Mouse (Mus musculus): ENCODE measurements around the gene 1500015O10Rik. TPM values are rescaled to one million over a fixed set of nuclear protein-coding genes. Genes with fewer than 3 reads are reported as not detected.

1500015O10Rik gene
- polyA plus RNA-seq, 1 experiment: 0.15 TPM

GRCm38 (mm10) chr1:43774126-43774525 lies 43.7 kb downstream of the 1500015O10Rik start:
- Histone ChIP-seq H3K79me3 (ENCODE audit: low read depth) (no peaks in the 10 kb centered on the region), H3K36me3 (ENCODE audit: control insufficient read depth, insufficient read depth) (peaks cover 30% of the 10 kb centered on the region), H3K79me2 (ENCODE audit: control insufficient read depth, insufficient read depth) (no peaks in the 10 kb centered on the region), H3K4me3 (ENCODE audit: insufficient read depth, poor library complexity, severe bottlenecking) (no peak overlapping the region), H3ac (ENCODE audit: control insufficient read depth, insufficient read length, low read depth) (no peak overlapping the region), H3K27me3 (ENCODE audit: control insufficient read depth, insufficient read depth, insufficient read length) (no peaks in the 10 kb centered on the region)
- no peak for TF ChIP-seq CTCF (IDR thresholded peaks at IDR 0.05; ENCODE audit: control insufficient read depth, insufficient read depth, insufficient read length)
- TF ChIP-seq MAX (IDR thresholded peaks at IDR 0.05): no peak
- no peak for TF ChIP-seq CEBPB (IDR thresholded peaks at IDR 0.05; ENCODE audit: low read depth)
- no peak for TF ChIP-seq MYOG (IDR thresholded peaks at IDR 0.05; ENCODE audit: control insufficient read depth, extremely low read depth, insufficient read length)
- no peak for TF ChIP-seq USF1 (IDR thresholded peaks at IDR 0.05; ENCODE audit: low read depth)
- TF ChIP-seq MYOD1 (IDR thresholded peaks at IDR 0.05; ENCODE audit: control insufficient read depth, insufficient read length, low read depth): no peak
- TF ChIP-seq FOSL1 (IDR thresholded peaks at IDR 0.05; ENCODE audit: insufficient read depth, low read length, poor library complexity, severe bottlenecking): no peak

DNA sequence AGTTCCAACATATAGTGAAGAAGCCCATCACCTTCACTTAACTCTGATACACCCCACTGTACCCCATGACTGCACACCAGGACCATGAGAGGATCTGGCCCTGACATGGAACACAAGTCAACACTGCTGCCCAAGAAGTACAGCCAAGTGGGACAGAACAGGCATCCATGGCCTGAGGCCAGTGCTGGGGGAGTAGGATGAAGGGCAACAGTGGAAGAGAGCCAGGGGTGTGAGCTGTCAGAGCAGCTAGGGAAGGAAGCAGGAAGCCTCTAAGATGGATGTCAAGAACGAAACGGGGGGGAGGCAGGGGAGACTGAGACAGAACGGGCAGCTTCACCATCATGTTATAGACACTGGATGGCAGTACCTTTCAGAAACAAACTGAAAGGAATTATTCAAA lies 45.7 kb downstream of the 1500015O10Rik start:
- Histone ChIP-seq H3K79me3 (ENCODE audit: low read depth) (no peaks in the 10 kb centered on the region), H3K36me3 (ENCODE audit: control insufficient read depth, insufficient read depth) (peaks cover 18% of the 10 kb centered on the region), H3K27me3 (ENCODE audit: control insufficient read depth, insufficient read depth, insufficient read length) (no peaks in the 10 kb centered on the region), H3K4me3 (ENCODE audit: insufficient read depth, poor library complexity, severe bottlenecking) (no peak overlapping the region), H3ac (ENCODE audit: control insufficient read depth, insufficient read length, low read depth) (no peak overlapping the region), H3K79me2 (ENCODE audit: control insufficient read depth, insufficient read depth) (no peaks in the 10 kb centered on the region)
- TF ChIP-seq MYOD1 (IDR thresholded peaks at IDR 0.05; ENCODE audit: control insufficient read depth, insufficient read length, low read depth): no peak

- no peak overlapping the region for H3K4me3 ChIP-seq (ENCODE audit: insufficient read depth, poor library complexity, severe bottlenecking)
- H3K79me2 ChIP-seq (ENCODE audit: control insufficient read depth, insufficient read depth): no peaks in the 10 kb centered on the region
- H3ac ChIP-seq (ENCODE audit: control insufficient read depth, insufficient read length, low read depth): no peak overlapping the region
- no peaks in the 10 kb centered on the region for H3K79me3 ChIP-seq (ENCODE audit: low read depth)
- no peaks in the 10 kb centered on the region for H3K27me3 ChIP-seq (ENCODE audit: control insufficient read depth, insufficient read depth, insufficient read length)
- H3K36me3 ChIP-seq (ENCODE audit: control insufficient read depth, insufficient read depth): peaks cover 20% of the 10 kb centered on the region
- TF ChIP-seq MYOG (IDR thresholded peaks at IDR 0.05; ENCODE audit: control insufficient read depth, extremely low read depth, insufficient read length) (no peak), MYOD1 (IDR thresholded peaks at IDR 0.05; ENCODE audit: control insufficient read depth, insufficient read length, low read depth) (no peak), FOSL1 (IDR thresholded peaks at IDR 0.05; ENCODE audit: insufficient read depth, low read length, poor library complexity, severe bottlenecking) (no peak), MAX (IDR thresholded peaks at IDR 0.05) (no peak), CEBPB (IDR thresholded peaks at IDR 0.05; ENCODE audit: low read depth) (no peak), USF1 (IDR thresholded peaks at IDR 0.05; ENCODE audit: low read depth) (no peak), CTCF (IDR thresholded peaks at IDR 0.05; ENCODE audit: control insufficient read depth, insufficient read depth, insufficient read length) (no peak)
Observed at GRCm38 (mm10) chr1:43781195-43781594, 50.8 kb downstream of the 1500015O10Rik start.

- H3K4me3 ChIP-seq (ENCODE audit: insufficient read depth, poor library complexity, severe bottlenecking): no peak overlapping the region
- peaks cover 21% of the 10 kb centered on the region for H3K36me3 ChIP-seq (ENCODE audit: control insufficient read depth, insufficient read depth)
- H3K79me2 ChIP-seq (ENCODE audit: control insufficient read depth, insufficient read depth): no peaks in the 10 kb centered on the region
- H3ac ChIP-seq (ENCODE audit: control insufficient read depth, insufficient read length, low read depth): no peak overlapping the region
- no peaks in the 10 kb centered on the region for H3K79me3 ChIP-seq (ENCODE audit: low read depth)
- TF ChIP-seq CEBPB (IDR thresholded peaks at IDR 0.05; ENCODE audit: low read depth): no peak
- TF ChIP-seq FOSL1 (IDR thresholded peaks at IDR 0.05; ENCODE audit: insufficient read depth, low read length, poor library complexity, severe bottlenecking): no peak
- no peaks in the 10 kb centered on the region for H3K27me3 ChIP-seq (ENCODE audit: control insufficient read depth, insufficient read depth, insufficient read length)
Observed at GRCm38 (mm10) chr1:43781672-43782071, 51.3 kb downstream of the 1500015O10Rik start.

- Histone ChIP-seq H3K79me2 (ENCODE audit: control insufficient read depth, insufficient read depth) (no peaks in the 10 kb centered on the region), H3K36me3 (ENCODE audit: control insufficient read depth, insufficient read depth) (peaks cover 14% of the 10 kb centered on the region), H3K27me3 (ENCODE audit: control insufficient read depth, insufficient read depth, insufficient read length) (no peaks in the 10 kb centered on the region), H3K79me3 (ENCODE audit: low read depth) (no peaks in the 10 kb centered on the region), H3ac (ENCODE audit: control insufficient read depth, insufficient read length, low read depth) (no peak overlapping the region), H3K4me3 (ENCODE audit: insufficient read depth, poor library complexity, severe bottlenecking) (no peak overlapping the region)
- TF ChIP-seq MYOD1 (IDR thresholded peaks at IDR 0.05; ENCODE audit: control insufficient read depth, insufficient read length, low read depth): no peak
- no peak for TF ChIP-seq FOSL1 (IDR thresholded peaks at IDR 0.05; ENCODE audit: insufficient read depth, low read length, poor library complexity, severe bottlenecking)
- TF ChIP-seq CEBPB (IDR thresholded peaks at IDR 0.05; ENCODE audit: low read depth): no peak
- TF ChIP-seq CTCF (IDR thresholded peaks at IDR 0.05; ENCODE audit: control insufficient read depth, insufficient read depth, insufficient read length): no peak
- no peak for TF ChIP-seq MYOG (IDR thresholded peaks at IDR 0.05; ENCODE audit: control insufficient read depth, extremely low read depth, insufficient read length)
- TF ChIP-seq MAX (IDR thresholded peaks at IDR 0.05): no peak
- no peak for TF ChIP-seq USF1 (IDR thresholded peaks at IDR 0.05; ENCODE audit: low read depth)
Observed at GRCm38 (mm10) chr1:43782680-43783079, 52.3 kb downstream of the 1500015O10Rik start.

GRCm38 (mm10) chr1:43783186-43783585 lies 52.8 kb downstream of the 1500015O10Rik start:
- Histone ChIP-seq H3ac (ENCODE audit: control insufficient read depth, insufficient read length, low read depth) (no peak overlapping the region), H3K79me2 (ENCODE audit: control insufficient read depth, insufficient read depth) (no peaks in the 10 kb centered on the region), H3K79me3 (ENCODE audit: low read depth) (no peaks in the 10 kb centered on the region), H3K36me3 (ENCODE audit: control insufficient read depth, insufficient read depth) (peaks cover 14% of the 10 kb centered on the region), H3K27me3 (ENCODE audit: control insufficient read depth, insufficient read depth, insufficient read length) (no peaks in the 10 kb centered on the region), H3K4me3 (ENCODE audit: insufficient read depth, poor library complexity, severe bottlenecking) (no peak overlapping the region)
- no peak for TF ChIP-seq FOSL1 (IDR thresholded peaks at IDR 0.05; ENCODE audit: insufficient read depth, low read length, poor library complexity, severe bottlenecking)
- TF ChIP-seq MYOD1 (IDR thresholded peaks at IDR 0.05; ENCODE audit: control insufficient read depth, insufficient read length, low read depth): no peak
- TF ChIP-seq CEBPB (IDR thresholded peaks at IDR 0.05; ENCODE audit: low read depth): no peak
- no peak for TF ChIP-seq CTCF (IDR thresholded peaks at IDR 0.05; ENCODE audit: control insufficient read depth, insufficient read depth, insufficient read length)
- TF ChIP-seq MAX (IDR thresholded peaks at IDR 0.05): no peak
- no peak for TF ChIP-seq MYOG (IDR thresholded peaks at IDR 0.05; ENCODE audit: control insufficient read depth, extremely low read depth, insufficient read length)
- no peak for TF ChIP-seq USF1 (IDR thresholded peaks at IDR 0.05; ENCODE audit: low read depth)
